Mouse (Mus musculus) left cerebral cortex, postnatal 25 days (tissue): ENCODE measurements at regions not wholly inside any gene's neighbourhood (a gene's known extent, or its start where the extent isn't known, plus 50 kb on each side); places are given as distances from the start of the nearest gene placed in this dataset.

Experiments used
- DNase-seq, 2 experiments: peaks; one replicate each; pipeline ENCODE4 v3.0.0; 2022; ENCODE audit warnings: low spot score in 2 of 2, mixed read lengths in 1 of 2
- intact Hi-C: fragments of 180-260 bp; cut with DNase I; formaldehyde crosslinking; loops from one replicate; pipeline ENCODE4 v1.15.1; 2025

GRCm38 (mm10) chr2:149679822-149680459 is 149.1 kb upstream of the Syndig1 start:
- intact Hi-C loops = no loop called here
- DNase-seq = peak; percentile 23 to 39

GRCm38 (mm10) chr2:149722342-149722741 is 106.7 kb upstream of the Syndig1 start:
- DNase-seq = peak; percentile 6 to 19
- intact Hi-C loops = no loop called here

GRCm38 (mm10) chr2:149724279-149724678 is 104.7 kb upstream of the Syndig1 start:
- intact Hi-C loops = no loop called here
- DNase-seq = no peak

GRCm38 (mm10) chr2:149725932-149726331 is 103.1 kb upstream of the Syndig1 start:
- no peak for DNase-seq
- intact Hi-C loops = no loop called here

GRCm38 (mm10) chr2:149737837-149738236 is 91.2 kb upstream of the Syndig1 start:
- intact Hi-C loops = no loop called here
- DNase-seq = no peak

- DNase-seq = peak in 1 of 2 experiments; percentile 25
- intact Hi-C loops = no loop called here
These were observed 89.1 kb upstream of the Syndig1 start for GRCm38 (mm10) chr2:149739886-149740285.

- no peak for DNase-seq
- intact Hi-C loops = no loop called here
These were observed 86.3 kb upstream of the Syndig1 start for GRCm38 (mm10) chr2:149742661-149743060.

GRCm38 (mm10) chr2:149748240-149748822 is 80.7 kb upstream of the Syndig1 start:
- intact Hi-C loops = no loop called here
- DNase-seq = peak; percentile 8 to 40

GRCm38 (mm10) chr2:149759151-149759550 is 69.9 kb upstream of the Syndig1 start:
- DNase-seq = no peak
- intact Hi-C loops = no loop called here

- DNase-seq = no peak
- intact Hi-C loops = no loop called here
These were observed 65.1 kb upstream of the Syndig1 start for GRCm38 (mm10) chr2:149763864-149764263.

- intact Hi-C loops = loop anchor here (1.0 to 2.0 kb wide), 7 partner anchors 37 to 345 kb away; no protein-coding TSS in a partner anchor
- peak; percentile 3 to 47 for DNase-seq
These were observed 61.0 kb upstream of the Syndig1 start for GRCm38 (mm10) chr2:149768027-149768426.

- intact Hi-C loops = loop anchor here (1.0 to 2.0 kb wide), 7 partner anchors 36 to 346 kb away; no protein-coding TSS in a partner anchor
- DNase-seq = peak; percentile 63 to 97
These were observed 60.5 kb upstream of the Syndig1 start for GRCm38 (mm10) chr2:149768551-149768950.

GRCm38 (mm10) chr2:149777316-149777715 is 51.7 kb upstream of the Syndig1 start:
- intact Hi-C loops = no loop called here
- DNase-seq = peak in 1 of 2 experiments; percentile 50
